Mouse (Mus musculus): ENCODE data around the gene Adk. TPM values are rescaled to one million over a fixed set of nuclear protein-coding genes. Genes with fewer than 3 reads are reported as not detected.
"Not testable (repeated sequence)": the region's sequence is repeated elsewhere in the genome, so short reads cannot be mapped to it uniquely, and the experiment has no call there.

Gene Adk
- polyA plus RNA-seq, 1 experiment from 2014 or later, result 475 TPM

- Histone ChIP-seq H3K9me3 (ENCODE audit: low read length) (no peaks in the 10 kb centered on the region), H3K4me1 (ENCODE audit: insufficient read depth) (no peaks in the 10 kb centered on the region), H3K9ac (replicated peaks) (no peak overlapping the region), H3K4me3 (ENCODE audit: low read depth, low read length) (no peak overlapping the region), H3K27me3 (ENCODE audit: insufficient read depth, low read length) (no peaks in the 10 kb centered on the region), H3K4me2 (ENCODE audit: low read depth, low read length) (no peak overlapping the region), H3K36me3 (replicated peaks; ENCODE audit: insufficient read depth, low read length) (no peaks in the 10 kb centered on the region), H3K27ac (ENCODE audit: low read depth) (no peak overlapping the region)
- ATAC-seq, result no peak
- no peak for TF ChIP-seq EP300 (IDR thresholded peaks at IDR 0.05; ENCODE audit: low read depth)
- no peak for TF ChIP-seq CTCF (IDR thresholded peaks at IDR 0.05; ENCODE audit: low read depth)
- WGBS (ENCODE audit: insufficient replicate concordance), result 80% methylated on average over 5 of the region's 5 CpGs
- no peak for DNase-seq
Observed at GRCm38 (mm10) chr14:21457876-21458275, 405.5 kb downstream of the Adk start.

DNA sequence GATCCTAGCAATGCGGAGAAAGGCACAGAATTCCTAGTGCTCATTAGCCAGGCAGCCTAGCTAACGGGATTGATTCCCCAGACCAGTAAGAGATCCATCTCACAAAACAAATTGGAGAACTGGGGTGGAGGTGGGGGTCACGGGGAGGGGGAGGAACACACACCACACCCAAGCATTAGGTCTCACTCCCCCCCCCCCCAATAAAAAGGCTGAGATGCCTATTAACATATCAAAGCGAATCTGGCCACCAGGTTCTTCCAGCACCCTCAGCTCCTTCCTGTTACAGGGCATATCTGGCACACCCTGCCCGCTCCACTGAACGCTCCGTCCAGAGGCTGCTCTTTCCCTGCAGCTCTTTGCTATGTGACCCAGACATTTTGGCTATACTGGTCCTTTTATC is 406.3 kb downstream of the Adk start:
- Histone ChIP-seq H3K4me1 (ENCODE audit: insufficient read depth) (no peaks in the 10 kb centered on the region), H3K4me2 (ENCODE audit: low read depth, low read length) (no peak overlapping the region), H3K27ac (ENCODE audit: low read depth) (no peak overlapping the region), H3K27me3 (ENCODE audit: insufficient read depth, low read length) (no peaks in the 10 kb centered on the region), H3K9me3 (ENCODE audit: low read length) (no peaks in the 10 kb centered on the region), H3K36me3 (replicated peaks; ENCODE audit: insufficient read depth, low read length) (no peaks in the 10 kb centered on the region), H3K4me3 (ENCODE audit: low read depth, low read length) (no peak overlapping the region), H3K9ac (replicated peaks) (no peak overlapping the region)
- DNase-seq, result no peak
- 74% methylated on average over 7 of the region's 7 CpGs for WGBS (ENCODE audit: insufficient replicate concordance)
- TF ChIP-seq EP300 (IDR thresholded peaks at IDR 0.05; ENCODE audit: low read depth) (no peak), CTCF (IDR thresholded peaks at IDR 0.05; ENCODE audit: low read depth) (no peak)
- ATAC-seq, result no peak

DNA sequence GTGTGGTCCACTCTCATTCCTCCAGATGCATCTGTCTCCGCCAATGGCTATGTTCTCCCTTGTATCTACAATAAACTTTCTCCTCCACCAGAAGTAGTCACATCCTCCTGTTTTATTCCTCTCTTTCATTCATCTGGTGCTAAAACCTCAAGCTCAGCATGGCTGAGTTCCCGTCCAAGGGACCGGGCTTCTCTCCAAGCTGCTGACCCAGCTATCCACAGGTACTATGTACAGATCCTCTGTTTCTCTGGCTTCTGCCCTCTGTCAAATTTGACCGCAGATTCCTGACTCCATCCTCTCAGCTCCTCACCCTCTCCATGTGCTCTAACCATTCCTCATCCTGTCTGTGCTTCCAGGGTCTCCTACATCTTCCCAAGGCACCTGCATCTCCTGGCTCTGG is 406.8 kb downstream of the Adk start:
- no peak for TF ChIP-seq CTCF (IDR thresholded peaks at IDR 0.05; ENCODE audit: low read depth)
- TF ChIP-seq EP300 (IDR thresholded peaks at IDR 0.05; ENCODE audit: low read depth), result no peak
- no peak for ATAC-seq
- Histone ChIP-seq H3K9me3 (ENCODE audit: low read length) (no peaks in the 10 kb centered on the region), H3K27me3 (ENCODE audit: insufficient read depth, low read length) (no peaks in the 10 kb centered on the region), H3K4me1 (ENCODE audit: insufficient read depth) (no peaks in the 10 kb centered on the region), H3K36me3 (replicated peaks; ENCODE audit: insufficient read depth, low read length) (no peaks in the 10 kb centered on the region), H3K9ac (replicated peaks) (no peak overlapping the region), H3K27ac (ENCODE audit: low read depth) (no peak overlapping the region), H3K4me3 (ENCODE audit: low read depth, low read length) (no peak overlapping the region), H3K4me2 (ENCODE audit: low read depth, low read length) (no peak overlapping the region)
- WGBS (ENCODE audit: insufficient replicate concordance), result 84% methylated on average over 4 of the region's 4 CpGs
- DNase-seq, result no peak

DNA sequence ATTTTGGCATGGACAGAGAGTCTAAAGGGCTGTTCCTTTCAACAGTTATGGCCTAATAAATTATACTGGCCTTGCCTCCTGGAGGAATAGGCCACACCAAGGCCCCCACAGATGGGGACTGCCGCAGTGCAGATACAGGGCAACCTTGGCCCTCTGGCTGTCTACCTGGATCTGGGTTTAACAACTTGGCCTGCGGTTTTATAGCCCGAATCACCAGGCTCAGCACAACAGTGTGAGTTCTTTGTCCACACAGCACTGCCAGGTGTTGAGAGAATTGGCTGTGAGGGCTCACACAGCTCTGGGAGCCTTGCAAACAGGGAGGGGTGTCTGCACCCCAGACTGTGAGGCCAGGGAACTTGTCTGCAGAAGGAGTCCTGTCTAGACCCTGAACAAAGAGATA is 410.0 kb downstream of the Adk start:
- H3K9me3 ChIP-seq (ENCODE audit: low read length), result no peaks in the 10 kb centered on the region
- H3K4me3 ChIP-seq (ENCODE audit: low read depth, low read length), result no peak overlapping the region
- TF ChIP-seq EP300 (IDR thresholded peaks at IDR 0.05; ENCODE audit: low read depth) (no peak), CTCF (IDR thresholded peaks at IDR 0.05; ENCODE audit: low read depth) (no peak)
- no peaks in the 10 kb centered on the region for H3K27me3 ChIP-seq (ENCODE audit: insufficient read depth, low read length)
- WGBS (ENCODE audit: insufficient replicate concordance), result 79% methylated on average over 3 of the region's 3 CpGs
- no peaks in the 10 kb centered on the region for H3K4me1 ChIP-seq (ENCODE audit: insufficient read depth)
- ATAC-seq (no peak), DNase-seq (no peak)
- no peak overlapping the region for H3K27ac ChIP-seq (ENCODE audit: low read depth)
- no peaks in the 10 kb centered on the region for H3K36me3 ChIP-seq (replicated peaks; ENCODE audit: insufficient read depth, low read length)
- H3K4me2 ChIP-seq (ENCODE audit: low read depth, low read length), result no peak overlapping the region
- no peak overlapping the region for H3K9ac ChIP-seq (replicated peaks)

DNA sequence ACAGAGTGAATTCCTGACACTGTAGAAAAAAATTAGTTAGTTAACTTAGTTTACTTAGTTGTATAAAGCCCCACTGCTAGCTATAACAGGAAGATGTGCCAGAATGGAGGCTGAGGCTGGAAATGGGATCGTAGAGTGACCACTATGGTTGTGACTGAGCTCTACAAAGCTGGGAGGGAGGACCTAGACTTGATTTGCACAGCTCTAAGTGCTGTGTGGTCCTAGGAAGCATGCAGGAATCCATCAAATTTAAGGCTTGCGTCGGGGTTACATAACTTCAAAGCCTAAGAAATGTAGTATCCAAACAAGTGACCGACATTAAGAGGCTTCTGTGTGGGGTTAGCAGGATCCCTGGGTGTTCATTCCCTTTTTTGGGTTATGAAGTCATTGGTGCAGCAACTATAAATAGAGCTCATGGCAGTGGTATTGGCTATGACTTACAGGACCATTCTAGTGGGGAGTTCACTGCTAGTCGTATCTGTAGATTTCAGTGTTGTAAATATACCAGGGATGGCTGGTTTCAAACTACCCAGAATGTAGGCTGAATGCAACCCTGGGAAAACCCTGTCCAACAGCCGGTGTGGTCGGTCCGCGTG is 410.8 kb downstream of the Adk start:
- no peak overlapping the region for H3K9ac ChIP-seq (replicated peaks)
- H3K4me1 ChIP-seq (ENCODE audit: insufficient read depth), result no peaks in the 10 kb centered on the region
- no peak overlapping the region for H3K27ac ChIP-seq (ENCODE audit: low read depth)
- 87% methylated on average over 9 of the region's 9 CpGs for WGBS (ENCODE audit: insufficient replicate concordance)
- no peak for TF ChIP-seq CTCF (IDR thresholded peaks at IDR 0.05; ENCODE audit: low read depth)
- no peak for TF ChIP-seq EP300 (IDR thresholded peaks at IDR 0.05; ENCODE audit: low read depth)
- ATAC-seq, result no peak
- H3K27me3 ChIP-seq (ENCODE audit: insufficient read depth, low read length), result no peaks in the 10 kb centered on the region
- DNase-seq, result no peak
- no peaks in the 10 kb centered on the region for H3K36me3 ChIP-seq (replicated peaks; ENCODE audit: insufficient read depth, low read length)
- no peak overlapping the region for H3K4me3 ChIP-seq (ENCODE audit: low read depth, low read length)
- H3K4me2 ChIP-seq (ENCODE audit: low read depth, low read length), result no peak overlapping the region
- H3K9me3 ChIP-seq (ENCODE audit: low read length), result no peaks in the 10 kb centered on the region

GRCm38 (mm10) chr14:21470386-21470785 is 418.0 kb downstream of the Adk start:
- TF ChIP-seq EP300 (IDR thresholded peaks at IDR 0.05; ENCODE audit: low read depth), result no peak
- no peak for TF ChIP-seq CTCF (IDR thresholded peaks at IDR 0.05; ENCODE audit: low read depth)
- Histone ChIP-seq H3K4me3 (ENCODE audit: low read depth, low read length) (no peak overlapping the region), H3K36me3 (replicated peaks; ENCODE audit: insufficient read depth, low read length) (no peaks in the 10 kb centered on the region), H3K4me1 (ENCODE audit: insufficient read depth) (no peaks in the 10 kb centered on the region), H3K9ac (replicated peaks) (no peak overlapping the region), H3K4me2 (ENCODE audit: low read depth, low read length) (no peak overlapping the region), H3K27ac (ENCODE audit: low read depth) (no peak overlapping the region), H3K9me3 (ENCODE audit: low read length) (no peaks in the 10 kb centered on the region), H3K27me3 (ENCODE audit: insufficient read depth, low read length) (no peaks in the 10 kb centered on the region)
- DNase-seq, result no peak
- no peak for ATAC-seq
- 73% methylated on average over 5 of the region's 5 CpGs for WGBS (ENCODE audit: insufficient replicate concordance)

- Histone ChIP-seq H3K4me1 (ENCODE audit: insufficient read depth) (no peaks in the 10 kb centered on the region), H3K9ac (replicated peaks) (no peak overlapping the region), H3K4me2 (ENCODE audit: low read depth, low read length) (no peak overlapping the region), H3K27me3 (ENCODE audit: insufficient read depth, low read length) (no peaks in the 10 kb centered on the region), H3K27ac (ENCODE audit: low read depth) (no peak overlapping the region), H3K36me3 (replicated peaks; ENCODE audit: insufficient read depth, low read length) (no peaks in the 10 kb centered on the region), H3K9me3 (ENCODE audit: low read length) (no peaks in the 10 kb centered on the region), H3K4me3 (ENCODE audit: low read depth, low read length) (no peak overlapping the region)
- TF ChIP-seq EP300 (IDR thresholded peaks at IDR 0.05; ENCODE audit: low read depth) (no peak), CTCF (IDR thresholded peaks at IDR 0.05; ENCODE audit: low read depth) (no peak)
- no peak for ATAC-seq
- WGBS (ENCODE audit: insufficient replicate concordance), result 91% methylated on average over 2 of the region's 2 CpGs
- no peak for DNase-seq
Observed at GRCm38 (mm10) chr14:21471975-21472374, 419.6 kb downstream of the Adk start.

GRCm38 (mm10) chr14:21474593-21475132 is 422.3 kb downstream of the Adk start:
- WGBS (ENCODE audit: insufficient replicate concordance), result 76% methylated on average over 4 of the region's 4 CpGs
- not testable (repeated sequence) for DNase-seq, ATAC-seq

More at GRCm38 (mm10) chr14:21474593-21475132, 422.3 kb downstream of the Adk start:
- H3K9me3 ChIP-seq (ENCODE audit: low read length); H3K9ac ChIP-seq (replicated peaks); H3K4me2 ChIP-seq (ENCODE audit: low read depth, low read length); H3K4me1 ChIP-seq (ENCODE audit: insufficient read depth); H3K4me3 ChIP-seq (ENCODE audit: low read depth, low read length); H3K36me3 ChIP-seq (replicated peaks; ENCODE audit: insufficient read depth, low read length); H3K27me3 ChIP-seq (ENCODE audit: insufficient read depth, low read length); H3K27ac ChIP-seq (ENCODE audit: low read depth): not testable (repeated sequence)
